In genomic region chr7:84409241-84409895, GRCm38 (mm10) we compare ENCODE assay signal across 8 mouse cellular contexts. TPM values are rescaled to one million over a fixed set of nuclear protein-coding genes. Genes with fewer than 3 reads are reported as not detected.
A peak's percentile ranks its signal among the peaks of the same experiment; 100 is the strongest.
DNase-seq lines count a peak whose midpoint lies in the region; ATAC-seq and TF ChIP-seq lines count a peak whose summit lies in the region.

No protein-coding gene starts in this region.

- no peak for TF ChIP-seq POLR2A in lung, adult 2 months (IDR thresholded peaks at IDR 0.05; ENCODE audit: borderline replicate concordance, extremely low read depth, low read depth, low read length)

- TF ChIP-seq EP300 in liver, embryonic 14.5 days (IDR thresholded peaks at IDR 0.05; ENCODE audit: low read depth) = no peak

- ATAC-seq in liver, embryonic 14.5 days (ENCODE audit: insufficient read depth) = no peak

- DNase-seq in lung, adult 2 months = peak; percentile 5
- DNase-seq in lung, adult 18-20 months = no peak
- peak; percentile 55 to 81 for DNase-seq in cerebellum, postnatal 10 days
- peak; percentile 46 for DNase-seq in gonadal fat pad, adult 2 months (ENCODE audit: low read depth)
- DNase-seq in kidney, postnatal 10 days = peak; percentile 59
- DNase-seq in liver, embryonic 14.5 days (ENCODE audit: low read depth in 3 of 3, low spot score in 3 of 3) = no peak
- peak; percentile 73 for DNase-seq in retina, postnatal 1 day
- no peak for DNase-seq in thymus, postnatal 25 days

- H3K36me3 ChIP-seq in liver, embryonic 14.5 days (replicated peaks; ENCODE audit: control insufficient read depth, insufficient read depth, low read depth) = no peaks in the 10 kb centered on the region

- no peak overlapping the region for H3K27ac ChIP-seq in liver, embryonic 14.5 days

- no peak overlapping the region for H3K9ac ChIP-seq in liver, embryonic 14.5 days (replicated peaks)

- TF ChIP-seq CTCF in lung, adult 2 months (IDR thresholded peaks at IDR 0.05; ENCODE audit: insufficient read depth, low read length) = no peak
- no peak for TF ChIP-seq CTCF in liver, embryonic 14.5 days (IDR thresholded peaks at IDR 0.05; ENCODE audit: low read depth)

- WGBS in lung, adult 2 months = 4% methylated on average over 39 of the region's 39 CpGs
- 4% methylated on average over 39 of the region's 39 CpGs for WGBS in liver, embryonic 14.5 days (ENCODE audit: insufficient replicate concordance)

- H3K9me3 ChIP-seq in liver, embryonic 14.5 days (ENCODE audit: control insufficient read depth, low read length) = no peaks in the 10 kb centered on the region

- H3K4me2 ChIP-seq in liver, embryonic 14.5 days (ENCODE audit: low read depth) = peak overlapping the region; percentile 48

- H3K4me1 ChIP-seq in lung, adult 2 months (ENCODE audit: control insufficient read depth, insufficient read depth, low read length) = no peaks in the 10 kb centered on the region
- no peaks in the 10 kb centered on the region for H3K4me1 ChIP-seq in liver, embryonic 14.5 days (replicated peaks; ENCODE audit: control insufficient read depth in 2 of 2, insufficient read depth in 2 of 2, low read length in 1 of 2)

- H3K4me3 ChIP-seq in lung, adult 2 months (replicated peaks; ENCODE audit: extremely low read depth, low read depth, low read length) = no peak overlapping the region
- H3K4me3 ChIP-seq in liver, embryonic 14.5 days (ENCODE audit: insufficient read depth in 1 of 2, low read depth in 2 of 2, low read length in 2 of 2) = peak overlapping the region in 1 of 2 experiments; percentile 28; a peak in 2 of 4 replicates

- H3K27me3 ChIP-seq in liver, embryonic 14.5 days (ENCODE audit: control insufficient read depth, insufficient read depth, low read length) = peaks cover 20% of the 10 kb centered on the region

RNA-seq across cellular contexts. Expression of gene Arnt2, which starts 0.6 kb away (rescaled TPM):
- polyA plus RNA-seq in lung, adult 2 months (2012; rRNA removed) = 0.43 and 0.81 TPM in 2 replicates
- 29.1 and 35.1 TPM in 2 replicates for polyA plus RNA-seq in gonadal fat pad, adult 2 months (2012; rRNA removed)
- polyA plus RNA-seq in liver, embryonic 14.5 days (2012; rRNA removed) = 0.16 and 0.22 TPM in 2 replicates
- 0.39 TPM in 1 of 2 replicates, not detected in the other for polyA plus RNA-seq in liver, embryonic 14.5 days (2014; fragmentation: Nextera tagmentation; extraction: Ambion mirVana)

Comparison
In these comparisons a context has a peak if more than half of its experiments do, and no peak if none do; other contexts are left out.
1. DNase-seq: peak in lung, adult 2 months (single experiment), cerebellum, postnatal 10 days (2 of 2), gonadal fat pad, adult 2 months (single experiment), kidney, postnatal 10 days (single experiment) and retina, postnatal 1 day (single experiment); none in lung, adult 18-20 months (0 of 2), liver, embryonic 14.5 days (0 of 3) and thymus, postnatal 25 days (single experiment).
2. RNA of gene Arnt2, which starts 0.6 kb away (polyA plus RNA-seq): 29.1 to 35.1 TPM in gonadal fat pad, adult 2 months; 0.43 to 0.81 TPM in lung, adult 2 months and 0.16 to 0.39 TPM in liver, embryonic 14.5 days; every median in the first group is over 10 times any median in the second.